In genomic region chr11:69835326-69835965, GRCm38 (mm10) we compare ENCODE assay signal across 9 mouse cellular contexts. TPM values are rescaled to one million over a fixed set of nuclear protein-coding genes. Genes with fewer than 3 reads are reported as not detected.
DNase-seq lines count a peak whose midpoint lies in the region; ATAC-seq and TF ChIP-seq lines count a peak whose summit lies in the region.
"Had no signal": no experiment of that assay in that cellular context is flagged by ENCODE, and none has a peak within 500 bp of the region (broad histone marks: within the 10 kb centered on the region; RNA-seq: fewer than 3 reads in every experiment).

No protein-coding gene starts in this region.

- DNase-seq in layer of hippocampus, adult 2 months (ENCODE audit: low spot score in 2 of 2): no peak
- DNase-seq in layer of hippocampus, adult 18-20 months (ENCODE audit: low spot score in 2 of 2): no peak
- DNase-seq in forebrain, embryonic 10.5 days (ENCODE audit: extremely low spot score, low spot score): peak; percentile 59
- peak; percentile 54 for DNase-seq in limb, embryonic 11.5 days (ENCODE audit: low spot score)
- DNase-seq in spleen, postnatal 36 days (ENCODE audit: low spot score in 2 of 2): no peak
- DNase-seq in left cerebral cortex, postnatal 36 days (ENCODE audit: low spot score in 2 of 2): no peak
- no peak for DNase-seq in frontal cortex, postnatal 36 days (ENCODE audit: low spot score in 2 of 2)

- 2% methylated on average over 9 of the region's 9 CpGs for WGBS in forebrain, embryonic 10.5 days
- WGBS in limb, embryonic 11.5 days: 4% methylated on average over 9 of the region's 9 CpGs
- 8% methylated on average over 9 of the region's 9 CpGs for WGBS in olfactory bulb, adult 2 months

- peaks cover 33% of the 10 kb centered on the region for H3K36me3 ChIP-seq in forebrain, embryonic 10.5 days (replicated peaks)
- no peaks in the 10 kb centered on the region for H3K36me3 ChIP-seq in limb, embryonic 11.5 days (ENCODE audit: control insufficient read depth, insufficient read depth, low read length)

- H3K27me3 ChIP-seq in forebrain, embryonic 10.5 days (ENCODE audit: poor library complexity, severe bottlenecking): peaks cover 52% of the 10 kb centered on the region
- H3K27me3 ChIP-seq in limb, embryonic 11.5 days (ENCODE audit: control insufficient read depth, insufficient read depth, low read length): peaks cover 18% of the 10 kb centered on the region

- no peak overlapping the region for H3K9ac ChIP-seq in limb, embryonic 11.5 days (ENCODE audit: low read length)

- no peak for TF ChIP-seq CTCF in layer of hippocampus, adult 2 months (conservative IDR thresholded peaks at IDR 0.05)
- TF ChIP-seq CTCF in olfactory bulb, adult 2 months (IDR thresholded peaks at IDR 0.05; ENCODE audit: insufficient read depth, low read depth, low read length): no peak

- peaks cover 69% of the 10 kb centered on the region for H3K4me1 ChIP-seq in forebrain, embryonic 10.5 days
- H3K4me1 ChIP-seq in limb, embryonic 11.5 days (ENCODE audit: control insufficient read depth, insufficient read depth, low read length): peaks cover 24% of the 10 kb centered on the region
- peaks cover 28% of the 10 kb centered on the region for H3K4me1 ChIP-seq in olfactory bulb, adult 2 months (ENCODE audit: control insufficient read depth, insufficient read depth, low read length)

- no peak for ATAC-seq in limb, embryonic 11.5 days (ENCODE audit: insufficient number of reproducible peaks, low FRiP score, low TSS enrichment, low read depth)

- intact Hi-C loops in left cerebral cortex, postnatal 36 days (cut with DNase I): loop anchor here (5.0 kb wide), 1 partner anchor 67 kb away; the partner anchor contains the start of genes 2810408A11Rik and Neurl4

- no peak for TF ChIP-seq POLR2A in olfactory bulb, adult 2 months (IDR thresholded peaks at IDR 0.05; ENCODE audit: insufficient read depth, low read depth, low read length)

- peak overlapping the region; percentile 79 for H3K4me3 ChIP-seq in layer of hippocampus, adult 2 months
- H3K4me3 ChIP-seq in forebrain, embryonic 10.5 days: peak overlapping the region; percentile 75
- H3K4me3 ChIP-seq in limb, embryonic 11.5 days (ENCODE audit: low read depth, low read length): peak overlapping the region; percentile 62
- peak overlapping the region; percentile 89 for H3K4me3 ChIP-seq in olfactory bulb, adult 2 months (ENCODE audit: insufficient read depth, low read depth, low read length)

- H3K9me3 ChIP-seq in forebrain, embryonic 10.5 days: no peaks in the 10 kb centered on the region
- H3K9me3 ChIP-seq in limb, embryonic 11.5 days (ENCODE audit: control insufficient read depth, low read length): no peaks in the 10 kb centered on the region

- peak overlapping the region; percentile 53 for H3K27ac ChIP-seq in layer of hippocampus, adult 2 months
- peak overlapping the region; percentile 87 for H3K27ac ChIP-seq in forebrain, embryonic 10.5 days
- H3K27ac ChIP-seq in limb, embryonic 11.5 days (replicated peaks; ENCODE audit: low read depth, low read length): no peak overlapping the region
- no peak overlapping the region; the same call in 1 of the 2 replicates for H3K27ac ChIP-seq in olfactory bulb, adult 2 months (ENCODE audit: insufficient read depth, low read depth, low read length)

- H3K4me2 ChIP-seq in limb, embryonic 11.5 days (ENCODE audit: low read depth, severe bottlenecking): peak overlapping the region; percentile 85

RNA-seq across cellular contexts. Expression of gene Nlgn2, which starts 2.1 kb away (rescaled TPM):
- total RNA-seq in layer of hippocampus, adult 2 months (2021): 100 to 1,000 TPM; 197 to 201 TPM
- total RNA-seq in layer of hippocampus, adult 18-20 months (2021): 100 to 1,000 TPM; 191 to 196 TPM
- 4.7 and 5.2 TPM in 2 replicates for polyA plus RNA-seq in forebrain, embryonic 10.5 days (2016; fragmentation: Nextera tagmentation; extraction: Ambion mirVana)
- polyA plus RNA-seq in limb, embryonic 11.5 days (2014; fragmentation: Nextera tagmentation; extraction: Ambion mirVana): 5.8 and 6.2 TPM in 2 replicates
- polyA plus RNA-seq in olfactory bulb, adult 2 months (2012; ENCODE audit: insufficient read depth, insufficient read length, low replicate concordance, missing spikeins): 82.2 TPM in 1 of 2 replicates, not detected in the other
- 100 to 1,000 TPM; 239 to 241 TPM for total RNA-seq in left cerebral cortex, postnatal 36 days (2021)

RNA-seq across cellular contexts. Expression of gene Tmem256, which starts 2.9 kb away (rescaled TPM):
- 100 to 1,000 TPM; 113 to 114 TPM for total RNA-seq in layer of hippocampus, adult 2 months (2021)
- total RNA-seq in layer of hippocampus, adult 18-20 months (2021): 100 to 1,000 TPM; 110 to 117 TPM
- 259 and 290 TPM in 2 replicates for polyA plus RNA-seq in forebrain, embryonic 10.5 days (2016; fragmentation: Nextera tagmentation; extraction: Ambion mirVana)
- 285 and 304 TPM in 2 replicates for polyA plus RNA-seq in limb, embryonic 11.5 days (2014; fragmentation: Nextera tagmentation; extraction: Ambion mirVana)
- polyA plus RNA-seq in olfactory bulb, adult 2 months (2012; ENCODE audit: insufficient read depth, insufficient read length, low replicate concordance, missing spikeins): not detected in 2 replicates
- total RNA-seq in left cerebral cortex, postnatal 36 days (2021): 100 to 1,000 TPM; 111 to 130 TPM

RNA-seq across cellular contexts. Expression of gene Plscr3, which starts 10.7 kb away (rescaled TPM):
- 10 to 100 TPM; 17.1 to 19.8 TPM for total RNA-seq in layer of hippocampus, adult 2 months (2021)
- total RNA-seq in layer of hippocampus, adult 18-20 months (2021): 10 to 100 TPM; 15.9 to 16.1 TPM
- 67.5 and 67.6 TPM in 2 replicates for polyA plus RNA-seq in forebrain, embryonic 10.5 days (2016; fragmentation: Nextera tagmentation; extraction: Ambion mirVana)
- 115 TPM in 2 replicates for polyA plus RNA-seq in limb, embryonic 11.5 days (2014; fragmentation: Nextera tagmentation; extraction: Ambion mirVana)
- polyA plus RNA-seq in olfactory bulb, adult 2 months (2012; ENCODE audit: insufficient read depth, insufficient read length, low replicate concordance, missing spikeins): not detected in 2 replicates
- 10 to 100 TPM; 18.4 to 18.7 TPM for total RNA-seq in left cerebral cortex, postnatal 36 days (2021)

RNA-seq across cellular contexts. Expression of gene Spem1, which starts 13.5 kb away (rescaled TPM):
- under 1 TPM; 0.34 to 0.49 TPM for total RNA-seq in layer of hippocampus, adult 2 months (2021)
- under 1 TPM in 1 of 2 experiments, not detected in 1; 0.62 TPM for total RNA-seq in layer of hippocampus, adult 18-20 months (2021)
- polyA plus RNA-seq in forebrain, embryonic 10.5 days (2016; fragmentation: Nextera tagmentation; extraction: Ambion mirVana): 0.19 TPM in 1 of 2 replicates, not detected in the other
- polyA plus RNA-seq in limb, embryonic 11.5 days (2014; fragmentation: Nextera tagmentation; extraction: Ambion mirVana): 0.15 and 0.18 TPM in 2 replicates
- not detected in 2 replicates for polyA plus RNA-seq in olfactory bulb, adult 2 months (2012; ENCODE audit: insufficient read depth, insufficient read length, low replicate concordance, missing spikeins)
- under 1 TPM; 0.52 TPM for total RNA-seq in left cerebral cortex, postnatal 36 days (2021)
- total RNA-seq: hematopoietic stem cell, adult 5-6 weeks had no signal

RNA-seq across cellular contexts. Expression of gene Spem2, which starts 17.2 kb away (rescaled TPM):
- total RNA-seq in layer of hippocampus, adult 2 months (2021): not detected
- total RNA-seq in layer of hippocampus, adult 18-20 months (2021): not detected
- not detected in 2 replicates for polyA plus RNA-seq in forebrain, embryonic 10.5 days (2016; fragmentation: Nextera tagmentation; extraction: Ambion mirVana)
- polyA plus RNA-seq in limb, embryonic 11.5 days (2014; fragmentation: Nextera tagmentation; extraction: Ambion mirVana): not detected in 2 replicates
- not detected in 2 replicates for polyA plus RNA-seq in olfactory bulb, adult 2 months (2012; ENCODE audit: insufficient read depth, insufficient read length, low replicate concordance, missing spikeins)
- total RNA-seq in left cerebral cortex, postnatal 36 days (2021): not detected
- total RNA-seq: hematopoietic stem cell, adult 5-6 weeks had no signal

Comparison
In these comparisons a context has a peak if more than half of its experiments do, and no peak if none do; other contexts are left out.
1. DNase-seq: peak in forebrain, embryonic 10.5 days (single experiment) and limb, embryonic 11.5 days (single experiment); none in layer of hippocampus, adult 2 months (0 of 2), layer of hippocampus, adult 18-20 months (0 of 2), spleen, postnatal 36 days (0 of 2), left cerebral cortex, postnatal 36 days (0 of 2) and frontal cortex, postnatal 36 days (0 of 2).
2. H3K27ac ChIP-seq: peak in layer of hippocampus, adult 2 months (single experiment) and forebrain, embryonic 10.5 days (single experiment); none in limb, embryonic 11.5 days (single experiment) and olfactory bulb, adult 2 months (single experiment).
3. Peak in every context shown above with its lines, with median percentiles within 50 percentile points of each other: H3K4me3 ChIP-seq.